Mouse (Mus musculus) gastrocnemius, postnatal 14 days (tissue): Measurements from ENCODE around the gene Gab1. TPM values are rescaled to one million over a fixed set of nuclear protein-coding genes. Genes with fewer than 3 reads are reported as not detected.

Experiments used
- DNase-seq: peaks from one replicate; pipeline ENCODE4 v3.0.0; 2021; ENCODE audit warnings: mixed read lengths
- intact Hi-C: fragments of 180-260 bp; cut with DNase I; formaldehyde crosslinking; loops from one replicate; pipeline ENCODE4 v1.15.1; 2025; ENCODE audit warnings: low total_unique reads
- total RNA-seq, 2 experiments: library from RNA; stranded (reverse); gene quantifications; 2 replicates each; pipeline ENCODE4 v1.2.3; 2021

Gene Gab1
- total RNA-seq, 2 experiments from 2014 or later: 12.7 to 15.2 TPM

DNA sequence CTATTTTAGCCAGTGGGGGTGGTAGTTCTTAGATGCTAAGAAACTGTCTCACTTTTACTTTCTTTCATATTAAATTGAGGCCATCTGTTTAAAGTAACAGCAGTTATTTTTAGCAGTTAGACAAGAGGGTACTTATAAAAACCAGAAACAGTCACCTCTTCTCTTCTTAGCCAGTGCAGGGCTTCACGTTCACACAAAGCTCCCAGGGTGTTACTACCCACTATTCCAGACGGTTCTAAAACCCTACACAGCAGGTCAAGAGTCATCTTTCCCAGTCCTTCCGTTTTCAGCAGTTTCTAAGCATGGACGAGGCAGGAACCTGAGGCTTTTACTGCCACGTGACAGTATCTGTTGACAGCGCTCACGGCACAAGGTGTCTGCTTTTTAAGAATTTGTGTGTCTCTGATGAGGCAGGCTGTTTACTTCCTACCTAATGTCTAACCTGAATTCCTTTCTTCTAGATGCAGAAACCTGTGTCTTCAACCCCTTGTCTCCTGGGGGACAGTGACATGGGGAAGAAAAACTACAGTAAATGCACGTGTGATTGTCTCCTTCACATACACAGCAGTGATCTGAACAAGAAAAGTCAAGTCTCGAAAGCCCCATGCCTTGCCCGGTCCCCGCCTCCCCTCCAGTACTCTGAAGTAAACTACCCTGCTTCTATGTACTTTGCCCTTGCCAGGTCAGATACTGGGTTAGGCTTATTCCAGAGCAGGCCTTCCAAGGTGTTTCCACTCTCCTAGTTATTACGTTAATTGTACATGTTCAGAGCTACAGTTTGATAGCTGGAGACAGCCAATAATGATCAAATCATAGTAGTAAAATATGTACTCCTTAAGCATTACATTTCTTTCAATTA, 58.7 kb downstream of the Gab1 start:
- intact Hi-C loops: no loop called here
- no peak for DNase-seq

DNA sequence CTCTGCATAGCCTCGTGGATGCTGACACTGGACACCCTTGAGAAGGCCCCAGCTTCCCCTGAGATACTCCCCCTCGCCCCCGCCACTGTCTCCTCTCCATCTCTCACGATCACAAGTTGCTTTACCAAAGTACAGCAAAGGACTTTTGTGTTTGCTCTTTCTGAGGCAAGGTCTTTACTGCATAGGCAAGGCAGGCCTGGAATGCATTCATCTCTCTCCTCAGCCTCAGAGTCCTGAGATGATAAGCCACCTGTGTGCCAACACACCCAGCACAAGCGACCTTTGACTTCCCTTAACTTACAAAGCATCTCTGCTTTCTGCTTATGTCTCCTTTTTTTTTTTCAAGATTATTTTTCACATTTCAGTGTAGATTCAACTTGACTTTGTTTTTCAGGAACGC, 61.3 kb downstream of the Gab1 start:
- intact Hi-C loops: no loop called here

DNA sequence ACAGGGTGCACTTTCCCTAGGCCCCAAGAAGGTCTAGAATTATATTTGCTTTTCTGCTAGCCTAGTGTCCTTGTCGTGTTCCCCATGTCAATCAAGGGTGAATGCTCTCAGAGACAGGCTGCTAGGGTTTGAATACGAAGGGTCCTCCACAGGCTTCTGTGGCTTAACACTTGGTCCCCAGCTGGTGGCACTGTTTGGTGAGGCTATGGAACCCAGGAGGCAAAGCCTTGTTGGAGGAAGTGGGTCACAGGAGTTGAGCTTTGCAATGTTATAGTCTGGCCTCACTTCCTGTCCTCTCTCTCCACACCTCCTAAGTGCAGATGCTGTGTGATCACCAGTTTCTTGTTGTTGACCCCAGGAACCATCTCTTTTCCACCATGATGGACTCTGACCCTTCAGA, 63.3 kb downstream of the Gab1 start:
- no peak for DNase-seq
- intact Hi-C loops: no loop called here

More for the DNA sequence above, 61.3 kb downstream of the Gab1 start:
- DNase-seq: no peak

DNA sequence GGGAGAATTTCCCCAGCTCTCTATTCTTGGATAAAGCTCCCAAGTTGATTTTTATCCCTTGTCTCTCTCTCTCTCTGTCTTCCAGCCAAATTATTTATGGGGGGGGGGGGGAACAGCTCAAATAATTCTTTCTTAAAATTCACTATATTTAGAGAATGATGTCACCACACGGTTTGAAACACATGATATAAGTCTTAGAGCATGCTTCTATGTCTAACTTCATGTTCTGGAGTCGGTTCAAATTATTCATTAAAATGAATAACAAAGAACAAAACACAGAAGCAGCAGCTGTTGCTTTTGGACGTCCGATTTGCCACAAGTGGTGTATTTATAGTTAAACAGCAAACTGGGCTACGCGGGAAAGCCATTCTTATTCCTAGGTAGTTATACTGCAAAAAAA, 65.1 kb downstream of the Gab1 start:
- DNase-seq: no peak
- intact Hi-C loops: no loop called here

DNA sequence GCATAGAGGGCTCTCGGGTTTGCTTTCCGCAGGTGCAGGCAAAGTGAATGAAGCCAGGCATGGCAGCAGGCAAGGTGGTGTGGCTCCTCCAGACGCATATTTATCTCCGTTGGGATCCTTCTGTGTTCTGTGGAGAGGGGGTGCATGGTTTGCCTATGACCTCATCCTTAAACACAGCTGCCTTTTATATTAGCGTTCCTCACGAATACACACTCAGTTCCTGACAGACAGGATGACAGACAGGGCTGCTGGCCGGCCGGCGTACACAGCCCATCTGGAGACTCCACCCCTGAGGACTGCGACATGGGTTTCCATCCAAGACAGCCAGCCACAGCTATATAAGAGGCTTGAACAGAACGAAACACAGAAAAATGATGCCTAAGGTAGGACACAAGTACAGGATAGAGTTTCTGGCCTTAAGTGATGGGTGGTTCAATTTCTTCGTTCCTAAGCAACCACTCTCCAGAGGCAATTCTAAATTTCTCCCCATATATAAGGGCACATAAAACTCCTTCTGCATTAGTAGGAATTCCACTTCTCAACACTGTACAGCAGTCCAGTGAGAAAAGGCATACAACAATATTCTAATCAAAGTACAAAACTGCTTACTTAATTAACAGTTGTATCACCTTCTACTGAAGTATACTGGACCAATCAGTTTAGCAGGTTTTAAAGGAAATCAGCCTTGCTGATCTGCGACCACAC, 66.1 kb downstream of the Gab1 start:
- DNase-seq: peak; percentile 38
- intact Hi-C loops: no loop called here

DNA sequence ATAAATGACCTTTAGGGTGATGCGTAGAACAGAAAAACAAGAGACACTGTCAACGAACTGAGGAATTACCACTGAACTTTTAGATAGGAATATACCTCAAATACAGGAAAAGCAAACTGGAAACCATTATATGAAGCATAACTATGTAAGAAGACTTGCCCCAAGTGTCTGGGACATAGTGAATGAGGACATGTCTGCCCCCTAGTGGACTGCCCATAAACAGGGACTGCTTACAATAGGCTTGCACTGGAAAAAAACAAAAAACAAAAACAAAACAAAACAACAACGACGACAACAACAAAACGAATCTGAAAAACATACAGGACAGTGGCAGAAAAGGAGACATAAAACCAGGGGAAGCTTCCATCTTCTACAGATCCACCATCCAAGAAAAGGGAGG, 66.9 kb downstream of the Gab1 start:
- intact Hi-C loops: no loop called here
- peak; percentile 35 for DNase-seq

DNA sequence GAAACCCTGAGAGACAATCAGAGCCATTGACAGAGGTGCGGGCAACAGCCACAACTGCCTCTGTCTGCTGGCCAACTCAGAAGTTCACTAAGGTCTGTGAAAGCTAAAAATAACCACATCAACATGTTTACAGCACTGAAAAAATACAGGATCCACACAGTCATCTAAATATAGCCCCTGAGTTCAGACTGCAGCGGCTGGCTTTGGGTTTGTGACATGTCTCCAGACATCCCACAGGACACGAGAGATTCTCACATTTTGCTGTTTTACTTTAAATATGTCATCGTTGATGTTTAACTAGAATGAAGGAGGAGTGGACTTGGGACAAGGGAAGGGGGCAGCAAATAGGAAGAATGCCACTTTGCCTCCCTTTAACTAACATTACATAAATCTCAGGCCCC, 68.7 kb downstream of the Gab1 start:
- intact Hi-C loops: no loop called here
- DNase-seq: peak; percentile 33

DNA sequence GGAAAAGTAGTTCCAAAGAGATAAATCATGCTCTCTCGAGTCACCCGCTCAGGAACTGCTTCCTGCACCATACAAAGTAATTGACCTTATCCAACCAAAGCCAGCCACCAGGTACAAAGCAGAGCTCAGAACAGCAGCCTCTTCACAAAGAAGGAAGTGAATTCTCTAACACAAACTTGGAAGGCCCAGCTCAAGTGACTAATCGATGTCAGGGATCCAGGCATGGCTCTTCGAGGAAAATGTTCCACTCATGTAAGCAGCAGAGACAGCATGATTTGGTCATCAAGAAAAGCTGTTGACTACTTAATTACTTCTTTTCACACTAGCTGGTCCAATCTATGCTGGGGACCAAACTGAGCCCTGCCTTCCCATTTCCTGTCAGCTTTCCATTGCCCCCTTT, 69.4 kb downstream of the Gab1 start:
- intact Hi-C loops: no loop called here
- DNase-seq: no peak

DNA sequence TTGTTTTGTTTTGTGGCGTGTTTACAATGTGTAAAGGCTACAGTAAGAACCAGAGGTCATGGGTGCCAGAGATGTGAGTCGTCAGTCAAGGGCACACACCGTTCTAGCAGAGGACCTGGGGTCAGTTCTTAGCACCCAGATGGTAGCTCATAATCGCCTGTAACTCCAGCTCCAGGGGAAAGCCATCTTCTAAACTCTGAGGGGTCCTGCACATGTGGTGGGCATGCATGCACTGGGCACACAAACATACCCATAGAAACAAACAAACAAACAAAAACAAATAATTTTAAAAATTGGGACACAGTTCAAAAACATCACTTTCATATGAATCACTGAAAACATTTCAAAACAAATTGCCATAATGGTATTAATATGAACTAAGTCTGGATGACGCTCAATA, 69.9 kb downstream of the Gab1 start:
- intact Hi-C loops: no loop called here
- DNase-seq: no peak

DNA sequence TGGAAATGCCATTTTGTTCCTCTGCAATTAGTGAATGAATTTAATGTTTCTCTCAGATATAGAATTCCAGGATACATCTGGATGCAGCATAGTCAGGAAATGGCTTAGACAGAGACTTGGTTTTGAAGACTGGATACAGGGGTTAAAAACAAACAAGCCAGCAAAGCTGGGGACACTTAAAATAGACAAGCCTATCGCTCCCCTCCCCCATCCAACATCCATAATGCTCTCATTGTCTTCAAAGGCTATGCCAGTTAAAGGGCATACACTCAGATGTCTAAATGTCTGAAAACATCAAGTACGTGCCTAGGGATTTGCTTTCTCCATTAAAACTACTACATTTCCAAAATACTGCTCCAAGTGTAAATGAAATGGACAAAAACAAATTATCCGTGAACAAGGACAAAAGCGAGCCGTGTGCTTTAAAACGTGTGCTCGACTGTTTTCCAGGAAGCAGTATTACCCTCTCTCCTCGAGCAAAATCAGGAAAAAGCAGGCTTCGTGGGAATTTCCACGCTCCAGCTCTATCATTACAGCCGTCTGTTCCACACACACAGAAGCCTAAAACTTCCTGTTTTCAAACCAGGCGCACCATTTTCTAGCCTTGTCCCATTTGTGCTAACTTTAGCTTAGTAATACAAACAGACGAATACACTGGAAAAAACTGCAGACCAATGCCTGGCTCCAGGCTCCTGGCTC, 72.4 kb downstream of the Gab1 start:
- no peak for DNase-seq

DNA sequence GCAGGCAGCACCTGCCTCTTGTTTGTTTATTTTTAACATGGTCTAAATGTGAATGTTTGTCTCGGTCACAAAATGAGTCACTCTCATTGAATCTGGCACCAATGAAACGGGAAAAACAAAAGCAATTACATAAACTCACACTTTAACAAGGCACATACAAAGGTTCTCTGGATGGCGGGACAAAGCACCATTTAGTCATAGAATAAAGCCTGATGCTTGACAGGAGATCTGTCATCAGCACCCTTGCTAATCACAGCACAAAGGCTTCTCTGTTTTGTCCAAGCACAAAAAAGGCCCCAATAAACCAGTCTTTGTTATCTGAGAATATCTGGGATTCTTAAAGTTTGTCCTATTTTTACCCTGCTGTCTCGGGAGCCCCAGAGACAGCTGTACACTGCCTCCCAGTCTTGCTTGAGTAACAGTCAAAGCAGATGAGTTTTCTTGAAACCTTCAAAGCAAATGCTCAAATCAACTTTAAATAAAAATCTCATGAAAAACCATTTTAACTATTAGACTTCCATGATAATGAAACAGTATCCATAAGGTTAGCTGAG, 76.2 kb downstream of the Gab1 start:
- intact Hi-C loops: no loop called here
- DNase-seq: no peak

More for the DNA sequence above, 72.4 kb downstream of the Gab1 start:
- intact Hi-C loops: no loop called here

DNA sequence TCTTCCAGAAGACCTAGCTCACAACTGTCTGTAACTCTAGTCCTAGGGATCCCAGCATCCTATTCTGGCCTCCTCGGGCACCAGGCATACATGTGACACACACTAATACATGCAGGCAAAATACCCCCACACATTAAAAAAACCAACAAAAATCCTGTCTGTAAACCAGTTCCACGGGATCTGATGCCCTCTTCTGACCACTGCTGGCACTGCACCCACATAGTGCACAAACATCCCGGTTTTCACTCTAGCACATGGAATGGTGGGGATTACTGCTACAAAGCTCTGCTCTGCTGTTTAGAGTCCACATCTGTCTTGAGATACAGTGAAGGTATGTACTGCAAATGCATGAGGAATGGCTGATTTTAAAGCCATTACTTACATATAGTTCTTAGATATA, 81.5 kb downstream of the Gab1 start:
- intact Hi-C loops: no loop called here
- DNase-seq: no peak

DNA sequence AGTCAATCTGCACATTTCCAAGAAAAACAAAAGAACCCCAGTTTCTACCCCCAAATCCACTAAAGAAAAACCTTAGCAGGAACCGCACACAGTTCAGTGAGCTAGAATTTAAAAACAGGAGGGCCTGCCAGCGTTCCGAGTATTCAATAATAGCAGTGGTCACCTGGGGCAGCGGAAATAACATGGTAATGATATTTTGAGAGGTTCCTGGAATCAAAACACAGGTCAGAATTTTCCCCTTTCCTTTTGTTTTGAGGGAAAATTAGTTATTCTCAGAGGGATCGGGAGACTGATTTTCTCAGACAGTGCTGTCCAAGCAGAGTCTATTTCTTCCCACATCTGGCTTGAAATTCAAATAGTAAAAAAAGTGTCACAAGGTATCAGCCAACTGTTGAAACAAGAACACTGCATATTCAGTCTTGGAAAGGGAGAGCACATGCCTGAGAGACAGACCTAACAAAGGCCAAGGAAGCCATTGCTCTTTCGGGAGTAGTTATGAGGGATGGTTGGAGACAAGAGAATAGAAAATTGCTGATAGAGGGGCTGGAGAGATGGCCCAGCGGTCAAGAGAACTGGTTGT, 82.0 kb downstream of the Gab1 start:
- intact Hi-C loops: no loop called here
- no peak for DNase-seq

DNA sequence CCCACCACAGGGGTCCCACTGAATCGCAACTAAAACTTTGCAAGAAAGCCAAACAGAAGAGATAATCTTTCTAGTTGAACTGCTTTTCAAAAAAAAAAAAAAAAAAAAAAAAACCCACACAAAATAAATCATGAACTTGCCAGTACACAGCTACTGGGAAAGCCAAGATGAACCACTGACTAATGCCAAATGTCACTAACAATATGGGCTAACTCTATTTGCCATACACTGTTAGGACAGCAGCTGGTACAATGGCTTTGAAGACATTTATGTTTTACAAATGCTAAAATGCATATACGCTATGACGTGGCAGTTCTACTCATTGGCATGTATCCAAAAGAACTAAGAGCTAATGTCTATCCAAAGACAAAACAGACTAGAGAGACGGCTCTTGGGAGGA, 84.2 kb downstream of the Gab1 start:
- DNase-seq: no peak
- intact Hi-C loops: no loop called here

DNA sequence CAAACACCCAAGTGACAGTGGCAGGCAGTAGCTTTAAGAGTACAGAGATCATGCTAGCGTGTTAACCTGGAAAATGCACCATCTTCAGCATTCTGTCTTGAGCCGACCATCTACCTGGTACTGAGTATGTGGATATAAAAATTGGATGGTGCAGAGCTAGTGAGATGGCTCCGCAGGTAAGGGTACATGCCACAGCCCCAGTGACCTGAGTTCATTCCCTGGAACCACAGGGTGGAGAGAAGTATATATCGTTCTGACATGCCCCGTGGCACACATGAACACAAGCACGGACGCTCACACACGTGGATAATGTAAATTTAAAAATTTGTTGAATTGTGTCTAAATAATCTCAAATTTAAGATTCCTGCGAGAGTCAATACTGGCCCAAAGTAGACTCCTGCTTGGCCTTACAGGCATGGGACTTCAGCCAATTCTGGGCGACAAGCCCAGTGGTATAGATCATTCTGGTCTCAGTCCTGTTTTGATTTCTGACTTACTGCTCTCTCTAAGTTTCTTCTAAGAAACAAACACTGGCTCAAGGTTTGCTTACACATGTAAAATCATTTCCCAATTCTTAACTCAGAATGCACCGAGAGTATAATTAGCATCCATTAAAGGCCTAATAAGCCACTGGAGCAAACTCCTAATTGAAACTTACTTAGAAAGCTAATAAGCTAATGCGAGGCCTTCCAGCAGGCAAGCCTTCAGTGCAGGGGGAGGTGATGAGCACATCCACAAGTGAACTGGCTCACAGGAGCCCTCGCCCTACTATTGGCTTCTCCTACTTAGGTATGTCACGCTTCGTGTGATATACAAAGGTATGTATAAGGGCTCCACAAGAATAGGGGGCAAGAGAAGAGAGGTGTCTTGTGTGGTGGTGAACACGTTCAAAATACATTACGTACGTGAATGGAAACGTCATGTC, 85.5 kb downstream of the Gab1 start:
- no peak for DNase-seq
- intact Hi-C loops: no loop called here

DNA sequence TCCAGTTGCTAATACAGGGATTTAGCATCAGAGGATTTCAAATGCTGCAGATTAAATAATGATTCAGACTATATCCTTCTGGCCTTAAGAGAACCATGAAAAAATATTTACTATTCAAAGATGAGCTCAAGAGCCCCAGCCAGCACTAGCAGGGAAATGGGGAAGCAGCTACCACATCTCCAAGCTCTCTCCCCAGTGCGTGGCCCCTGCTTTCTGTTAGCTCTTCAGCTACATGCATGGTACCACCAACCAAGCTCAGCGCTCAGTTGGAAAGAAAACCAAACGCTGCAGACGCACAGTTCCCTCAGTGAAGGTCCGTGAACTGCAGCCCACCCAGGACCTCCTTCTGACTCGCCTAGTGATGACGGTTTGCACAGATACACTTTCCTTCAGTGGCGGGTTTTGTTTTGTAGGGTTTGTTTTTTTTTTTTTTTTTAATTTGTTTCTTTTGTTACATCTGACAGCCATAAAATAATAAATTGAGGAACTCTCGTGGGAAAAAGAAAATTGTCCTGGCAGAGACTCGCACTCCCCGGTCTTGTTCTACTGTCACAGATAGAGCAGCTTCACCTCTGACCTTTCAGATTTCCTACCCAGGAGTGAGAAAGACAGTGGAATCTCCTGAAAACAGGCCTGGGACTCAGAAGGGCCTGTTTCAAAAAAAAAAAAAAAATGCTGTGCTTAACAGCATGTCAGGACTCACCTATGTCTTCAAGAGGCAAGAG, 86.4 kb downstream of the Gab1 start:
- intact Hi-C loops: no loop called here
- DNase-seq: no peak

DNA sequence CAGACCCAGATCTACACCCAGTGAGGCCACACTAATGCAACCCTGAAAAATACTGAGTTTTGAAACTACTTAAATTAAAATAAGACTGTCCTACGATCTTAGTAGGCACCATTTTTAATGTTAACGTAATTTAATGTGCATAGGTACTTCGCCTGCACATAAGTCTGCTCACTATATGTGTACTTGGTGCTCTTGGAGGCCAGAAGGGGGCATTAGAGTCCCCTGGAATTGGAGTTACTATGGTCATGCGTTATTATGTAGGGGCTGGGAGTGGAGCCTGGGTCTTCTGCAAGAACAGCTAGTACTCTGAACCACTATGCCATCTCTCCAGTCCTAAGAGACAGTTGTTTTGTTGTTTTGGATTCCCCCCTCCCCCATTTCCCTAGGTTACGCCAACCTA, 88.1 kb downstream of the Gab1 start:
- intact Hi-C loops: no loop called here
- no peak for DNase-seq

DNA sequence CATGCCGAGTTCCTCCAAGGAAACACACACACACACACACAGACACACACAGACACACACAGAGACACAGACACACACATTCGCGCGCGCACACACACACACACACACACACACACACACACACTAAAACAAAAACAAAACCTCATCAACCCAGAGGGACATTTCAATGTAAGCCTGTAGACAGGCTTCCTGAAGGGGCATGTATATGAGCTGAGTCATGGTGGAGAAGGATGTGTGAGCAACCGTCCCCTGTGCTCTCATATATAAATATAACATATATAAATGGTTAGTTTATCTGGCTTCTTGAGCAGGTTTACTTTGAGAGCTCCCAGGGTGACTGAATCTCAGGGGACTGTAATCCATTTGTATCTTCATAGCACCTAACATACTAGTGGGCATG, 91.0 kb downstream of the Gab1 start:
- intact Hi-C loops: no loop called here
- DNase-seq: no peak
